Mouse (Mus musculus): Measurements from ENCODE around the gene Emilin1.

Emilin1 gene

DNA sequence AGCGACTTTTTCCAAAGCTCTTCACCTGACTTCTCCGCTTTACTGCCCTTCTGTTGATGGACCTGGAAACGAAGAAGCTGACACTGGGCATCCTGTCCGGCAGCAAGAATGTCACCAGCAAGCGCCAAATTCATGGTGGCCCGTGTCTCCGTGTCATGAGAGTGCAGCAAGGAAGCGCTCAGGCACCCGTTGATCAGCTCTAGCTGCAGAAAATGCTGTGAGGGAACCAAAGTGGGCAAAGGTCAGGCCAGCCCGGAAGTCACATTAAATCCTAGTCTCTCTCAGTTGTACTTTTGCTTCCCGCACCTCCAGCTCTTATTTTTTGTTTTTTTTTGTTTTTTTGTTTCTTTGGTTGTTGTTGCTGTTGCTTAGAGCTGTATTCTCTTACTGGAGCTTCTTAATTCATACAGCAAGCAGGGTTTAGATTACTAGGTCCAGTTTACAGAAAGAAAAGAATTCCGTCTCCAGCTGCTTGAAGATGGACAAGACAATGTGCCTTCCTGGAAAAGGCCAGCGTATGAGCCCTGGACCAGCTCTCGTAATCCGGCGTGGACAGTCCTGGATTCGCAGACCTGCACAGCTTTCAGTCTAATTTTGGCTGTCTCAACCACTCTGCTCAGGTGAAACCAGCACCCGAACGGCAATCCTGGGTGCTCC, 46.1 kb downstream of the Emilin1 start:
- no peak for DNase-seq (ENCODE audit: low read depth, low spot score)

GRCm38 (mm10) chr5:30959966-30960501, 46.8 kb downstream of the Emilin1 start, which contains the start of gene Preb:
TSS of gene Preb (minus strand) at chr5:30960361.
- peak; percentile 95 for DNase-seq (ENCODE audit: low read depth, low spot score)

GRCm38 (mm10) chr5:30960814-30961213, 47.6 kb downstream of the Emilin1 start:
- DNase-seq (ENCODE audit: low read depth, low spot score) = no peak

GRCm38 (mm10) chr5:30961545-30962505, 48.6 kb downstream of the Emilin1 start:
- DNase-seq (ENCODE audit: low read depth, low spot score) = no peak

DNA sequence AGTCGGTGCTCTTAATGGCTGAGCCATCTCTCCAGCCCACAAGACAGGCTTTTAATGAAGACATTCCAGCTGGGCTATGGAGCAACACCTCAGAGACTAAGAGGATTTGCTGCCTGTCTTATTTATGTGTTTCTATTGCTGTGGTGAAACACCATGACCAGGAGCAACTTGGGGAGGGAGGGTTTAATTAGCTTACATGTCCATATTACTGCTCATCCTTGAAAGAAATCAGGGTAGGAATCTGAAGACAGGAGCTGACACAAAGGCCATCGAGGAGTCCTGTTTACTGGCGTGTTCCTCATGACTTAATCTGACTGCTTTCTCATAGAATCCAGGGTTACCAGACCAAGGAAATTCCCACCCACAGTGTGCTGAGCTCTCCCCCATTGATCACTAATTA, 50.7 kb downstream of the Emilin1 start:
- DNase-seq (ENCODE audit: low read depth, low spot score) = no peak

- DNase-seq (ENCODE audit: low read depth, low spot score) = no peak
Observed at GRCm38 (mm10) chr5:30966189-30966588, 53.0 kb downstream of the Emilin1 start.

- DNase-seq (ENCODE audit: low read depth, low spot score) = no peak
Observed at GRCm38 (mm10) chr5:30968416-30968815, 55.2 kb downstream of the Emilin1 start, which contains the start of gene Tcf23. TSS of gene Tcf23 (plus strand) at chr5:30968662.

DNA sequence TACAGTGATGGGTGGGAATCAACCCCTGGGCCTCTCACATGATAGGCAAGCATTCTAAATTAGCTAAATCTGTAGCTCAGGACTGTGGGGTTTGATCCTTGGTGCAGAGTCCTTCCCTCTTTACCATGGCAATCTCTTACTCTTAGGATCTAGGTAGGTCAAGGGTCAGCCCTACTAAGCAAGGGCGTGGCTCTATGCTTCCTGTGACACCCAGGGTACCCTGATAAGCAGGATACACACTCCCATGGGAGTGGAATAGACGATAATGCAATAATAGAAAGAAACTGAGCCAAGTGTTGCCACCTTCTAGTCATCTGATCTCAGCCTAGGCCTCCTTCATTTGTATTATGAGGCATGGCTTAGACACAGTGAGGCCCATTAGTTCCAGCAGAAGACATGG, 56.2 kb downstream of the Emilin1 start:
- no peak for DNase-seq (ENCODE audit: low read depth, low spot score)

Measured in brain, embryonic 18.5 days (tissue).